Mouse (Mus musculus): Measurements from ENCODE around the gene Tcf7.
A peak's percentile ranks its signal among the peaks of the same experiment; 100 is the strongest.

The Tcf7 gene

DNA sequence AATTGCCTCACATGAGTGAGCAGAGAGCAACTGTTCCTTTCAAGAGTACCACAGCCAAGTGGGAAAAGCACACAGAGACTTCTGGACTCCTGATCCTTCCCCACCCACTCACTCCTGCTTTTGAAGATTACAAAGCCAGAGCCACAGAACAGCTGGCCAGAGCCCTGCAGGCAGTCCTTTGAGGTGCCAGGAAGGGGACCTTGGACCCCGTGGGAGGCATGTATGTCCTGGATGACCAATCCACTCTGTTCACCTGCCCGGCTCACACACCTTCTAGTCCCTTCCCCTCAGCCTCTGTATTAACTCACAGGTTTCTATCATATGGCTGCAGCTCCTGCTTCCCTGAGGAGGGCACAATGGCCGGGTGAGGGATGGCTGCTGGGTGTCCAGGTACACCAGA lies 25.4 kb downstream of the Tcf7 start:
- no peak overlapping the region for H3K4me3 ChIP-seq (replicated peaks; ENCODE audit: low read length)

DNA sequence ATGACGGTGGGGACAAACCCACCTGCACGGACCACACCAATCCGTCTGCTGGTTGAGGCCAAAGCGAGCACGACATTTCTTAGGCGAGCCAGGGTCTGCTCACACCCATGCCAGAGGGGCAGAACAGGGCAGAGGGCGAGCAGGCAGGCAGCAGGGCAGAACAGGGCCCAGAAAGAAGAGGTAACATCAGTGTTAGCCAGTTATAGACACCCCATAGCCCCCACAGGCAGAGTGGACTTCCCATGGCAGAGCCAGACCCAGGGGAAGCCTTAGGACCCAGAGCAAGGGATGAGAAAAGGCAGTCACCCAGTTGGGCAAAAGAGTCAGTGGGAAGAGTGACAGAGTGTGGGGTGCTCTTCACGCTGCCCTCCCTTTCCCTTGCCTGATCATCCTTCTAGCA lies 27.7 kb downstream of the Tcf7 start:
- H3K36me3 ChIP-seq (ENCODE audit: insufficient read depth, low read length) = peaks cover 97% of the 10 kb centered on the region
- no peaks in the 10 kb centered on the region for H3K27me3 ChIP-seq (ENCODE audit: insufficient read depth, low read length)
- no peak overlapping the region for H3K4me3 ChIP-seq (replicated peaks; ENCODE audit: low read length)
- H3K4me1 ChIP-seq (replicated peaks; ENCODE audit: low read depth, low read length) = peaks cover 43% of the 10 kb centered on the region
- H3K9me3 ChIP-seq (ENCODE audit: low read length) = no peaks in the 10 kb centered on the region
- TF ChIP-seq CTCF (conservative IDR thresholded peaks at IDR 0.05; ENCODE audit: low read length) (no peak), POU5F1 (IDR thresholded peaks at IDR 0.05; ENCODE audit: borderline replicate concordance, low read length) (no peak), NANOG (IDR thresholded peaks at IDR 0.05; ENCODE audit: borderline replicate concordance, low read length) (no peak)

More for the DNA sequence above, 25.4 kb downstream of the Tcf7 start:
- TF ChIP-seq POU5F1 (IDR thresholded peaks at IDR 0.05; ENCODE audit: borderline replicate concordance, low read length) (no peak), NANOG (IDR thresholded peaks at IDR 0.05; ENCODE audit: borderline replicate concordance, low read length) (no peak), CTCF (conservative IDR thresholded peaks at IDR 0.05; ENCODE audit: low read length) (no peak)
- Histone ChIP-seq H3K27me3 (ENCODE audit: insufficient read depth, low read length) (no peaks in the 10 kb centered on the region), H3K36me3 (ENCODE audit: insufficient read depth, low read length) (peaks cover 96% of the 10 kb centered on the region), H3K9me3 (ENCODE audit: low read length) (no peaks in the 10 kb centered on the region), H3K4me1 (replicated peaks; ENCODE audit: low read depth, low read length) (peaks cover 63% of the 10 kb centered on the region)

DNA sequence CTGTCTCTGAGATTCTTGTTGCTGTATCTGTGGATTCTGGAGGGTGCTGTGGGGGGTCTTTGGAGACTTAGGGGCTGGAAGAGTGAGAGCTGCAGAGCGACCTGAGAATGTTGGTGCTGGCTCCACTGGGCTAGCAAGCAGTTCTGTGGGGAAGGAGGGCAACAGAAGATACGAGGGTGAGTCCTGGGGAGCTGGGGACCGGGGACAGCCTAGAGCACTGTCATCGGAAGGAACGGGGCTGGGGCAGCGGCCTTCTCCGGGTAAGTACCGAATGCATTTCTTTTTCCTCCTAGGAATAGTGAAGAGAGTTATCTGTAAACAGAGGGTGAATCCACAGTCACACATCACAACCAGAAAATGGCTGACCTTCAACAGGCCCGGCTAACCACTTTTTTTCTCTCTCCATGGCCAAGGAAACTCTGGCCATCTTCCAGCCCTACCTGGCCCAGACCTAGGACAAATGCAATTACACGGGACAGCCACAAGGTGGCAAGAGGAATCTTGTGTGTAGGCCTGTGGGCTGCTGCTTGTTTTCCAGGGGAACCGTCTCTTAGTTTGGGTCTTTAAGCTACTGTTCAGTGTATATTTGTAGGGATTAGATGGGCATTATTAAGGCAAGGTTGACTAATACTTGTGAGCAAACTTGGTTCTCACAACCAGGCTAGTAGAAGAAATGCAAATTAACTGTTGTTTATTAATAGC lies 29.0 kb downstream of the Tcf7 start:
- TF ChIP-seq NANOG (IDR thresholded peaks at IDR 0.05; ENCODE audit: borderline replicate concordance, low read length) = no peak
- TF ChIP-seq CTCF (conservative IDR thresholded peaks at IDR 0.05; ENCODE audit: low read length) = peak; percentile 89
- Histone ChIP-seq H3K4me3 (replicated peaks; ENCODE audit: low read length) (no peak overlapping the region), H3K4me1 (replicated peaks; ENCODE audit: low read depth, low read length) (peaks cover 33% of the 10 kb centered on the region), H3K9me3 (ENCODE audit: low read length) (no peaks in the 10 kb centered on the region), H3K27me3 (ENCODE audit: insufficient read depth, low read length) (no peaks in the 10 kb centered on the region), H3K36me3 (ENCODE audit: insufficient read depth, low read length) (peaks cover 97% of the 10 kb centered on the region)

DNA sequence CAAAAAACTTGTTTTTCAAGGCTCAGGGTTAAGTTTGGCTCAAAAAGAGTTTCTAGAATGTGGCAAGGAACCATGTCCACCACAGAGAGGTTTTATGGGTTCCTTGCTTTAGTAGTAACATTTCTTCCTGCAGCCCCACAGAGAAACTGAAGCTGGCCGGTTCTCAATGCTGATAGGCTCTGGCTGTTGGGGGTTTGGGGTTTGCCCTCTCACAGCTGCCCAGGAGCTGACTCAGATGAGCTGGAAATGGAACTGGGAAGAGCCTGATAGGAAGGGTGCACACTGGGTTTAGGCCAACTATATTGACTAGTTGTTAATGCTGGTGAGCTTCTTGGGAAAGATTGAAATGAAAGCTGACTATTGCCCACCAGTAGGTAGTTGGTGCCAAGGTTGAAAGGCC lies 30.1 kb downstream of the Tcf7 start:
- H3K4me1 ChIP-seq (replicated peaks; ENCODE audit: low read depth, low read length) = peaks cover 25% of the 10 kb centered on the region
- TF ChIP-seq NANOG (IDR thresholded peaks at IDR 0.05; ENCODE audit: borderline replicate concordance, low read length) (no peak), CTCF (conservative IDR thresholded peaks at IDR 0.05; ENCODE audit: low read length) (no peak), POU5F1 (IDR thresholded peaks at IDR 0.05; ENCODE audit: borderline replicate concordance, low read length) (no peak)
- no peak overlapping the region for H3K4me3 ChIP-seq (replicated peaks; ENCODE audit: low read length)
- H3K36me3 ChIP-seq (ENCODE audit: insufficient read depth, low read length) = peaks cover 97% of the 10 kb centered on the region
- H3K9me3 ChIP-seq (ENCODE audit: low read length) = no peaks in the 10 kb centered on the region
- H3K27me3 ChIP-seq (ENCODE audit: insufficient read depth, low read length) = no peaks in the 10 kb centered on the region

GRCm38 (mm10) chr11:52251770-52252169 lies 31.0 kb downstream of the Tcf7 start:
- no peaks in the 10 kb centered on the region for H3K27me3 ChIP-seq (ENCODE audit: insufficient read depth, low read length)
- H3K4me3 ChIP-seq (replicated peaks; ENCODE audit: low read length) = no peak overlapping the region
- H3K4me1 ChIP-seq (replicated peaks; ENCODE audit: low read depth, low read length) = peaks cover 24% of the 10 kb centered on the region
- no peak for TF ChIP-seq NANOG (IDR thresholded peaks at IDR 0.05; ENCODE audit: borderline replicate concordance, low read length)
- no peak for TF ChIP-seq POU5F1 (IDR thresholded peaks at IDR 0.05; ENCODE audit: borderline replicate concordance, low read length)
- no peak for TF ChIP-seq CTCF (conservative IDR thresholded peaks at IDR 0.05; ENCODE audit: low read length)
- H3K9me3 ChIP-seq (ENCODE audit: low read length) = no peaks in the 10 kb centered on the region
- peaks cover 99% of the 10 kb centered on the region for H3K36me3 ChIP-seq (ENCODE audit: insufficient read depth, low read length)

GRCm38 (mm10) chr11:52249452-52249851 lies 33.4 kb downstream of the Tcf7 start:
- H3K27me3 ChIP-seq (ENCODE audit: insufficient read depth, low read length) = no peaks in the 10 kb centered on the region
- no peak for TF ChIP-seq NANOG (IDR thresholded peaks at IDR 0.05; ENCODE audit: borderline replicate concordance, low read length)
- TF ChIP-seq POU5F1 (IDR thresholded peaks at IDR 0.05; ENCODE audit: borderline replicate concordance, low read length) = no peak
- no peak for TF ChIP-seq CTCF (conservative IDR thresholded peaks at IDR 0.05; ENCODE audit: low read length)
- H3K4me3 ChIP-seq (replicated peaks; ENCODE audit: low read length) = no peak overlapping the region
- peaks cover 18% of the 10 kb centered on the region for H3K4me1 ChIP-seq (replicated peaks; ENCODE audit: low read depth, low read length)
- H3K36me3 ChIP-seq (ENCODE audit: insufficient read depth, low read length) = peaks cover 99% of the 10 kb centered on the region
- no peaks in the 10 kb centered on the region for H3K9me3 ChIP-seq (ENCODE audit: low read length)

- Histone ChIP-seq H3K9me3 (ENCODE audit: low read length) (no peaks in the 10 kb centered on the region), H3K4me3 (replicated peaks; ENCODE audit: low read length) (no peak overlapping the region), H3K36me3 (ENCODE audit: insufficient read depth, low read length) (peaks cover 94% of the 10 kb centered on the region), H3K4me1 (replicated peaks; ENCODE audit: low read depth, low read length) (peaks cover 36% of the 10 kb centered on the region), H3K27me3 (ENCODE audit: insufficient read depth, low read length) (no peaks in the 10 kb centered on the region)
- TF ChIP-seq CTCF (conservative IDR thresholded peaks at IDR 0.05; ENCODE audit: low read length) = no peak
- TF ChIP-seq POU5F1 (IDR thresholded peaks at IDR 0.05; ENCODE audit: borderline replicate concordance, low read length) = no peak
- peak; percentile 17; the same call in 1 of the 2 replicates for TF ChIP-seq NANOG (IDR thresholded peaks at IDR 0.05; ENCODE audit: borderline replicate concordance, low read length)
Observed at GRCm38 (mm10) chr11:52240898-52241542, 41.8 kb downstream of the Tcf7 start.

DNA sequence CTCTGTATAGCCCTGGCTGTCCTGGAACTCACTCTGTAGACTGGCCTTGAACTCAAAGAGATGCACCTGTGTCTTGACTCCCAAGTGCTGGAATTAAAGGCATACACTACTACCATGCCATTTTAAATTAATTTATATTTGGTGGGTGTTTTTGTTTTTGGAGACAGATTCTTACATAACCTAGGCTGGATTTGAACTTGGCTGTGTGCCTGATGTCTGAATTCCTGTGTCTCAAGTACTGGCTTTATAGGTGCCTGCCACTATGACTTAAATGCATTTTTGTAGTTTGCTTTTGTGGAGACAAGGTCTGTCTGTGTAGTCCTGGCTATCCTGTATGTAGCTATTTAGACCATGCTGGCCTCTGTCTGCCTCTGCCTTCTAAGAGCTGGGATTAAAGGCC lies 48.3 kb downstream of the Tcf7 start:
- H3K36me3 ChIP-seq (ENCODE audit: insufficient read depth, low read length) = peaks cover 51% of the 10 kb centered on the region
- H3K4me3 ChIP-seq (replicated peaks; ENCODE audit: low read length) = peak overlapping the region; percentile 99
- peaks cover 75% of the 10 kb centered on the region for H3K4me1 ChIP-seq (replicated peaks; ENCODE audit: low read depth, low read length)
- TF ChIP-seq CTCF (conservative IDR thresholded peaks at IDR 0.05; ENCODE audit: low read length) (no peak), NANOG (IDR thresholded peaks at IDR 0.05; ENCODE audit: borderline replicate concordance, low read length) (no peak), POU5F1 (IDR thresholded peaks at IDR 0.05; ENCODE audit: borderline replicate concordance, low read length) (no peak)
- H3K9me3 ChIP-seq (ENCODE audit: low read length) = no peaks in the 10 kb centered on the region
- H3K27me3 ChIP-seq (ENCODE audit: insufficient read depth, low read length) = no peaks in the 10 kb centered on the region
